Mouse (Mus musculus): ENCODE measurements around the gene Yipf1. TPM values are rescaled to one million over a fixed set of nuclear protein-coding genes. Genes with fewer than 3 reads are reported as not detected.
A peak's percentile ranks its signal among the peaks of the same experiment; 100 is the strongest.

The Yipf1 gene
- 54.7 and 57.3 TPM in 2 replicates for polyA plus RNA-seq (2015; fragmentation: Nextera tagmentation; extraction: Ambion mirVana)

DNA sequence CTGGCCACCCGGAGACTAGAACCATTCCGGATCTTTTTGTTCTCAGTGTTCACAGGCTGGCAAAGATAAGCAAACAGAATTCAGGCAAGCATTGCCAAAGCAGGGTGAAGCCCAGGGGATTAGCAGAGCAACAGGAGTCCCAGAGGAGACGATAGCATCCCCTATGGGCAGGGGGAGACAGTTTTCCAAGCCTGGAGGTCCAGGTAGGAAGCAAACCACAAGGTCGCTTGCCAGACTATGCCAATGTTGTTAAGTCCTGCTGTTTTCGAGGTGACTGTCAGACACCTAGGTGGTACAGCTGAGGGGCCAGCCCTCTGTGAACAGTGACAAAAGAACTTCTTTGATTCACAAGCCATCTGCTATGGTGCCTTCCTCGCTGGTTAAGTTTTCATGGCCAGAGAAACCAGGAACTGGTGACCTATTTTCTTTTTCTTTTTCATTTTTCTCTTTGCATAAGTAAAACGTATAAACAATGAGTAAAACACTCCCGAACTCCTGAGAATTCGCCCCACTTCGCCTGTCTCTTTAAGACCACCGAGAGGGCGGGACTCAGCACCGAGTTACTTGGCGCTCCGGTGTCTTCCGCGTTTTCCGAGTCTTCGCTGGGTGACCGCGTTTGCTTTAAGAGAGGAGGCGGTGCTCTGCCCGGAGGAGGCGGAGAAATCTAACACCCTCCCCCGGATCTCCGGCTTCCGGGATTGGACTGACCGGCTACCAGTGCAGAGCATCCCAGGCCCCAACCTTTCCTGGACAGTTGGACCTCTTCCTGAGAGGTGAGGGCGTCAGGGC lies at the start of gene Yipf1:
Gene Yipf1, plus strand, starts transcription at position 674 of the 789 bp plus-strand sequence.
- ATAC-seq (ENCODE audit: low FRiP score, low TSS enrichment): peak; percentile 94
- WGBS: under 1% methylated on average over 29 of the region's 29 CpGs
- H3K36me3 ChIP-seq (ENCODE audit: insufficient read depth, low read length): peaks cover 10% of the 10 kb centered on the region
- H3K4me2 ChIP-seq (replicated peaks; ENCODE audit: low read depth, low read length): peak within 1 kb of the TSS; percentile 81
- peak within 1 kb of the TSS; percentile 6 for H3K27ac ChIP-seq (ENCODE audit: low read length)
- no peaks in the 10 kb centered on the region for H3K9me3 ChIP-seq (ENCODE audit: low read length)
- no peaks in the 10 kb centered on the region for H3K27me3 ChIP-seq (ENCODE audit: insufficient read depth, low read length)
- H3K4me3 ChIP-seq (ENCODE audit: low read length): peak within 1 kb of the TSS; percentile 72
- peaks cover 13% of the 10 kb centered on the region; the same call in 1 of the 2 replicates for H3K4me1 ChIP-seq (ENCODE audit: insufficient read depth, low read length)
- peak within 1 kb of the TSS; percentile 69 for H3K9ac ChIP-seq (replicated peaks; ENCODE audit: low read length)

DNA sequence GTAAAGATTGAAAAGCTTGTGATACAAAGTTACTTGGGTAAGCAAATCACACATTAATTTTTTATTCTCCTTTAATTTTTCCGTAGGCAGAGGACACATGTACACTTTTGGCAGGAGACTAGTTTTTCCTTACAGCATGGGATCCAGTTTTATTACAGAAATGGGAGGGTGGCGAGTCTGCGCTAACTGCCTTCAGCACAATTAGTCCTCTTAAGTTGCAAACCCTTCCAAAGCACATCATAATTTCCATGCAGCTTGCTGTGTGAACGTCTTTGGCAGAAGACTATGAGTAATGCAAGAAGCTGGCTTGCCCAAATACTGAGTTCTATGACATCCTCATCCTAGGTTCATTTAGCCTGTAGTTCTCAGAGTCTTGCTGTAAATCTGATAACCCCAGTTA lies 40.5 kb upstream of the Yipf1 start:
- Histone ChIP-seq H3K36me3 (ENCODE audit: insufficient read depth, low read length) (no peaks in the 10 kb centered on the region), H3K9ac (replicated peaks; ENCODE audit: low read length) (no peak overlapping the region), H3K27ac (ENCODE audit: low read length) (no peak overlapping the region), H3K9me3 (ENCODE audit: low read length) (no peaks in the 10 kb centered on the region), H3K4me3 (ENCODE audit: low read length) (no peak overlapping the region), H3K4me2 (replicated peaks; ENCODE audit: low read depth, low read length) (no peak overlapping the region), H3K4me1 (ENCODE audit: insufficient read depth, low read length) (peaks cover 5% of the 10 kb centered on the region; the same call in 1 of the 2 replicates), H3K27me3 (ENCODE audit: insufficient read depth, low read length) (no peaks in the 10 kb centered on the region)
- ATAC-seq (ENCODE audit: low FRiP score, low TSS enrichment): no peak
- WGBS: 67% methylated on average over 4 of the region's 4 CpGs

DNA sequence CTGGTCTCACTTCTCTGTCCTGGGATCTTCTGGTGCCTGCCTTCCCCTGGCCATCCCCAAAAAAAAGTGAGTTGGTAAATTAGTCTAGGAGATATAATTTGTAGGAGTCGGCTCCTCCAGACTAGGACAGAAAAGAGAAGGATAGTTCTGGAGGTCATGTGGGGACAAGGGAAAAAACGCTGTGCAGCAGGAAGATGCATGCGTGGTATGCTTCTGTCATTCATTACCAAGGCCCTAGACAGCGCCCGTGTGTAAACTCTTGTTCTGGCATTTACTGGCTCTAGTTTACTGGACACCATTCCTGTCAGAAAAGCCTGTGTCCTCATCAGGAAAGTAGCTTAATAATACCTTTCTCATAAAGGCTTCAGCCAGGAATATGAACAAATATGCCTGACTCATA lies 39.7 kb upstream of the Yipf1 start:
- no peak for ATAC-seq (ENCODE audit: low FRiP score, low TSS enrichment)
- H3K9me3 ChIP-seq (ENCODE audit: low read length): no peaks in the 10 kb centered on the region
- no peak overlapping the region for H3K27ac ChIP-seq (ENCODE audit: low read length)
- no peaks in the 10 kb centered on the region for H3K27me3 ChIP-seq (ENCODE audit: insufficient read depth, low read length)
- 71% methylated on average over 5 of the region's 5 CpGs for WGBS
- H3K4me2 ChIP-seq (replicated peaks; ENCODE audit: low read depth, low read length): no peak overlapping the region
- H3K9ac ChIP-seq (replicated peaks; ENCODE audit: low read length): no peak overlapping the region
- no peaks in the 10 kb centered on the region for H3K36me3 ChIP-seq (ENCODE audit: insufficient read depth, low read length)
- no peak overlapping the region for H3K4me3 ChIP-seq (ENCODE audit: low read length)
- peaks cover 5% of the 10 kb centered on the region; the same call in 1 of the 2 replicates for H3K4me1 ChIP-seq (ENCODE audit: insufficient read depth, low read length)

DNA sequence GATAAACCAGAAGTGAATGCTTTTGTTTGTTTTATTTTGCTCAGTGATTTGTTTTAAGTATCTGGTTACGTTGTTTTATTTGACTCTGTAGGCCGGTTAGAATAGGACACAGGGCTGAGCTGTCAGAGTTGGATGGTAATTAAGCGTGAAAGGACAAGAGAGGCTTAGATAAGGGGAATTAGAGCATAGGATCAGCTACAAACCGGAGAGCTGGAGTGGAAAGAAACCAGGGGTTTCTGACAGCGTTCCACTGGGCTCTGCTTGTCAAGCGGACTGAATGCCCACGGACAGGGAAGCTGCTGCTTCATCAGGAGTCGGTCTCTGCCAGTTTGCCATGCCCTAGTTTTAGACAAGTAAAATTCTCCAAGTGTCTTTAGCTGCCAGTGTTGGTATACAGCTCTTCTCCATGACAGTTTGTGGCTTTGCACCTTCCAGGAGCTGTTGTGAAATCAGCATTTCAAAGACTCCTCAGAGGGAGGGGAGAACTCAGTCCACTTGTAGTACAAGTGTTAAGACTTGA lies 35.9 kb upstream of the Yipf1 start:
- WGBS: 27% methylated on average over 8 of the region's 8 CpGs
- no peak for ATAC-seq (ENCODE audit: low FRiP score, low TSS enrichment)
- Histone ChIP-seq H3K4me2 (replicated peaks; ENCODE audit: low read depth, low read length) (no peak overlapping the region), H3K9ac (replicated peaks; ENCODE audit: low read length) (no peak overlapping the region), H3K4me3 (ENCODE audit: low read length) (no peak overlapping the region), H3K27me3 (ENCODE audit: insufficient read depth, low read length) (no peaks in the 10 kb centered on the region), H3K27ac (ENCODE audit: low read length) (no peak overlapping the region), H3K36me3 (ENCODE audit: insufficient read depth, low read length) (0 out of 2 replicates have a peak, but pooled peaks cover 5% of the 10 kb centered on the region), H3K9me3 (ENCODE audit: low read length) (no peaks in the 10 kb centered on the region), H3K4me1 (ENCODE audit: insufficient read depth, low read length) (peaks cover 5% of the 10 kb centered on the region; the same call in 1 of the 2 replicates)

DNA sequence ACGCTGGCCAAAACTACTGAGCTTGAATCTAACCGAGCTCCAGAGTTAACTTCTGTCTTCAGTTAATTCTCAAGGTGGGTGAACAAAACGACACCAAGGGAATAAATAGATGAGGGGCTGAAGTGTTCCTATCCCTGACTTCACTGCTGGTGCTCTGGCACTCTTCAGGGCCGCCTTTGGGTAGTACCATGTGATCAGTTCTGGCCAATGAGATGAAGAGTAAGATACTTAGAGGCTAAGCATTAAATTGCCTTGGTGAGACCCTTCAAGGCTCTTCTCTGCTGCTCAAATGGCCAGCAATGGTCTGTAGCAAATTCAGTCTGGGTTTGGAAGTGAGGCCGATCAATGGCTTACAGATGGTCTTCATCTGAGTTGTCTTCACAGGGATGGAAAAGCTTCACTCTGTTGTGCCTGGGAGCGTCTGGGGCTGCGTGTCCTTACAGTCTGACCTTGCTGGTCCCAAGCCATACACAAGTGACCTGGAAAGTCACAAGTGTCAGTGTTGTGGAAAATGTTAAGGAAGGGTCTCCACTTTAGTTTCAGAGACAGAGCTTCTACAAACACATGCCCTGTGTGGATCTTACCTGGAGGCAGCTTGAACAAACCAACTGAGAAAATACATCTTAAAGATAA lies 33.2 kb upstream of the Yipf1 start:
- Histone ChIP-seq H3K4me2 (replicated peaks; ENCODE audit: low read depth, low read length) (no peak overlapping the region), H3K27me3 (ENCODE audit: insufficient read depth, low read length) (no peaks in the 10 kb centered on the region), H3K4me1 (ENCODE audit: insufficient read depth, low read length) (peaks cover 5% of the 10 kb centered on the region; the same call in 1 of the 2 replicates), H3K9ac (replicated peaks; ENCODE audit: low read length) (no peak overlapping the region), H3K36me3 (ENCODE audit: insufficient read depth, low read length) (0 out of 2 replicates have a peak, but pooled peaks cover 5% of the 10 kb centered on the region), H3K4me3 (ENCODE audit: low read length) (no peak overlapping the region), H3K9me3 (ENCODE audit: low read length) (no peaks in the 10 kb centered on the region), H3K27ac (ENCODE audit: low read length) (no peak overlapping the region)
- 77% methylated on average over 7 of the region's 7 CpGs for WGBS
- no peak for ATAC-seq (ENCODE audit: low FRiP score, low TSS enrichment)

DNA sequence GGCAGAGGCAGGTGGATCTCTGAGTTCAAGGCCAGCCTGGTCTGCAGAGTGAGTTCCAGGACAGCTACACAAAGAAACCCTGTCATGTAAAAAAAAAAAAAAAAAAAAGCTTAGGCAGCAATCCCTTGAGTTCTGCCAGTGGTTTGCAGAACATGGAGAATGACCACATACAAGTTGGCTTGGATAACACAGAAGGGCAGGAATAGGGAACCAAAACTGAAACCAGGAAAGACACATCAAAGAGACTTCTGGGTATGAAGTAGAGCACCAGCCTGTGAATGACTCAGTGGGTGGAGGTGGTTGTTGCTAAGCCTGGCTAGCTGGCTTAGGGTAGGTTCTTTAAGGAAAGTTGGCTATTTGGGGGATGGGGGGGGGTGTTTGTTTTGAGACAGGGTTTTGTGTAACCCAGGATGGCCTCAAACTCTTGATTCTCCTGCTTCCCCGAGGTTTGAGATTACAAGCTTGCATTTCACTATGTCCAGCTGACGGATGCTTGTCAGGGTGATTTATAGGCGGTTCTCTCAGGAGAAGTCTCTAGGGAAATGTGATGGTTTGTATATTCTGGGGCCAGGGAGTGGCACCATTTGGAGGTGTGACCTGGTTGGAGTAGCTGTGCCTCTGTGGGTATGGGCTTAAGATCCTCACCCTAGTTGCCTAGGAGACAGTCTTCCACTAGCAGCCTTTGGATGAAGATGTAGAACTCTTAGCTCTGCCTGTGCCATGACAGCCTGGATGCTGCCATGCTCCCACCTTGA lies 28.5 kb upstream of the Yipf1 start:
- Histone ChIP-seq H3K4me2 (replicated peaks; ENCODE audit: low read depth, low read length) (no peak overlapping the region), H3K9me3 (ENCODE audit: low read length) (no peaks in the 10 kb centered on the region), H3K27me3 (ENCODE audit: insufficient read depth, low read length) (no peaks in the 10 kb centered on the region), H3K27ac (ENCODE audit: low read length) (no peak overlapping the region), H3K4me3 (ENCODE audit: low read length) (no peak overlapping the region), H3K9ac (replicated peaks; ENCODE audit: low read length) (no peak overlapping the region), H3K4me1 (ENCODE audit: insufficient read depth, low read length) (no peaks in the 10 kb centered on the region), H3K36me3 (ENCODE audit: insufficient read depth, low read length) (no peaks in the 10 kb centered on the region)
- ATAC-seq (ENCODE audit: low FRiP score, low TSS enrichment): no peak
- 40% methylated on average over 3 of the region's 3 CpGs for WGBS

DNA sequence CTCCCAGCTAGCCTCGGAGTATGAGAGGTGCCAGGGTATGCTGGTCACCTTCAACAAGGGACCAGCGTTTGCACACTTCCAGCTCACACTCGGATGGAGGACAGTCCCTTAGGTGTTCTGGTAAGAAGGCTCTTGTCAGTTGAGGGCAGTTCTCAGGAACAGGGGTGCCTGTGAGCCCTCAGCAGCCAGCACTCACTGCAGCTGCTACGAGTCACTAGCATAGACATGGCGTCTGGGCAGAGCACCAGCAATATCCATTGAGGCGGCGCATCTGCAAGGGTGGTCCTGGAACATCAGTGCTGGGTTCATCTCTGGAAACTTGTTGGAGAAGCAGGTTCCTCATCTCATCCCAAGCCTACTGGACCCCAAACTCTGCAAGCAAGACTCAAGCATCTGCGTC lies 27.8 kb upstream of the Yipf1 start:
- Histone ChIP-seq H3K27me3 (ENCODE audit: insufficient read depth, low read length) (no peaks in the 10 kb centered on the region), H3K4me3 (ENCODE audit: low read length) (no peak overlapping the region), H3K27ac (ENCODE audit: low read length) (no peak overlapping the region), H3K36me3 (ENCODE audit: insufficient read depth, low read length) (no peaks in the 10 kb centered on the region), H3K9ac (replicated peaks; ENCODE audit: low read length) (no peak overlapping the region), H3K4me2 (replicated peaks; ENCODE audit: low read depth, low read length) (no peak overlapping the region), H3K9me3 (ENCODE audit: low read length) (no peaks in the 10 kb centered on the region), H3K4me1 (ENCODE audit: insufficient read depth, low read length) (no peaks in the 10 kb centered on the region)
- 93% methylated on average over 8 of the region's 8 CpGs for WGBS
- ATAC-seq (ENCODE audit: low FRiP score, low TSS enrichment): no peak

DNA sequence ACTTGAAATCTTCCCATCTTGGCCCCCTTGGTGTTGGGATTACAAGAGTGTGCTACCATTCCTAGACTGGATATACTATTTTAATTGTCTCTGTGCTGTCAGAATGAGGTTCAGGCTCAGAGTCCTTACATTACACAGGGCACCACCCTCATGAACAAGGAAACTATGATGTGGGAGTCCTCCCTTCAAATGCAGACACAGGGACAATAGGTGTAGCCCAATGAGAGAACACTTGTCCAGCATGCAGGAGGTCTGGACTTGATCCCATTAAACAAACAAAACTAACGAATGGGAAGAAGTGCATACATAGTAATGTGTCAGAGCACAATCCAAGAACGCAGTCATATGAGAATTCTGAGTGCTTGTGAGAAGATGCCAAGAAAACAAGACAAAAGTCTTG lies 26.6 kb upstream of the Yipf1 start:
- no peak overlapping the region for H3K4me2 ChIP-seq (replicated peaks; ENCODE audit: low read depth, low read length)
- 73% methylated on average over 2 of the region's 2 CpGs for WGBS
- no peak overlapping the region for H3K4me3 ChIP-seq (ENCODE audit: low read length)
- no peaks in the 10 kb centered on the region for H3K9me3 ChIP-seq (ENCODE audit: low read length)
- no peak for ATAC-seq (ENCODE audit: low FRiP score, low TSS enrichment)
- H3K4me1 ChIP-seq (ENCODE audit: insufficient read depth, low read length): no peaks in the 10 kb centered on the region
- no peaks in the 10 kb centered on the region for H3K36me3 ChIP-seq (ENCODE audit: insufficient read depth, low read length)
- H3K27me3 ChIP-seq (ENCODE audit: insufficient read depth, low read length): no peaks in the 10 kb centered on the region
- H3K9ac ChIP-seq (replicated peaks; ENCODE audit: low read length): no peak overlapping the region
- H3K27ac ChIP-seq (ENCODE audit: low read length): no peak overlapping the region

DNA sequence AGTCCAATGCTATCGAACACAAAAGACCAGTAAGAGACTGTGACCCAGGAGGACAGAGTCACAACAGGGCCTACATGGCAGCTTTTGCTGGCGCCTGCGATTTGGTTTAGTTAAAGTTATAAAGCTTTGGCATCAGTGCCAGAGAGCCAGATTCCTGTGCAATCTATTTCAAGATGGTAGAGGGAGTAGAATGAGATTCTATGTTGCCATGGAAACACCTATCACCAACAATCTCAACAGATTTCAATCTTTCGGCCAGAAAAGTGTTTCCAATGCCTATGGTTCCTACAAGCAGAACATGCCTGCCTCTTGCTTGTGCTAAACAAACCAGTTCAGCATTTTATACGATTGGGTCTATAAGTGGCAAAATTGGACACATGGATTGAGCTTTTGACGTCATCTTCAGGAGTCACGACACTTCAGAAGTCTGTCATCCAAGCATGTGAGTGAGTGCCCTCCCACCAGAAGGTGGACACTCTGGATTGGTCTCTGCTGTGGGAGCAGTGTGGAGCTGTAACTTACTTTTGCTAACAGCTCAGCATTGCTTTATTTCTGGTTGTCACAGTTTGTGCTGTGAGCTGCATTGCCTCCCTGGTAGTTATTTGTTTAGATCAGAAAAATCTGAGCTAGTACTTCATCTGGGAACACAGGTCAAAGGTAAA lies 22.4 kb upstream of the Yipf1 start:
- no peak overlapping the region for H3K4me3 ChIP-seq (ENCODE audit: low read length)
- no peak overlapping the region for H3K27ac ChIP-seq (ENCODE audit: low read length)
- H3K9me3 ChIP-seq (ENCODE audit: low read length): no peaks in the 10 kb centered on the region
- ATAC-seq (ENCODE audit: low FRiP score, low TSS enrichment): no peak
- no peaks in the 10 kb centered on the region for H3K36me3 ChIP-seq (ENCODE audit: insufficient read depth, low read length)
- H3K9ac ChIP-seq (replicated peaks; ENCODE audit: low read length): no peak overlapping the region
- no peaks in the 10 kb centered on the region for H3K27me3 ChIP-seq (ENCODE audit: insufficient read depth, low read length)
- H3K4me2 ChIP-seq (replicated peaks; ENCODE audit: low read depth, low read length): no peak overlapping the region
- WGBS: 83% methylated on average over 7 of the region's 7 CpGs
- no peaks in the 10 kb centered on the region for H3K4me1 ChIP-seq (ENCODE audit: insufficient read depth, low read length)
